Mouse (Mus musculus) forebrain, embryonic 15.5 days (tissue): Measurements from ENCODE around the gene Adamtsl1. TPM values are rescaled to one million over a fixed set of nuclear protein-coding genes. Genes with fewer than 3 reads are reported as not detected.
A peak's percentile ranks its signal among the peaks of the same experiment; 100 is the strongest.

ENCODE experiments used
- ATAC-seq: fragments of 200-750 bp; cut with Nextera tagmentation; replicated peaks from 2 replicates; pipeline ENCODE4 v1.8.0; 2017; ENCODE audit warnings: mild to moderate bottlenecking, moderate TSS enrichment, moderate library complexity
- H3K27ac ChIP-seq: fragments of 300-500 bp; sonication (generic); replicated peaks from 2 replicates; pipeline ENCODE4 v1.5.1; 2015; ENCODE audit warnings: mild to moderate bottlenecking, inconsistent platforms
- H3K27me3 ChIP-seq: fragments of 300-500 bp; sonication (generic); 2 replicates; pipeline ENCODE4 v1.6.1; 2015; ENCODE audit warnings: inconsistent platforms
- H3K36me3 ChIP-seq: fragments of 300-500 bp; sonication (generic); 2 replicates; pipeline ENCODE4 v1.6.1; 2015; ENCODE audit warnings: mild to moderate bottlenecking, inconsistent platforms
- H3K4me1 ChIP-seq: fragments of 300-500 bp; sonication (generic); 2 replicates; pipeline ENCODE4 v1.6.1; 2015; ENCODE audit warnings: inconsistent platforms
- H3K4me2 ChIP-seq: fragments of 300-500 bp; sonication (generic); replicated peaks from 2 replicates; pipeline ENCODE4 v1.6.1; 2015; ENCODE audit warnings: mild to moderate bottlenecking, inconsistent platforms
- H3K4me3 ChIP-seq: fragments of 300-500 bp; sonication (generic); 2 replicates; pipeline ENCODE4 v1.5.1; 2015; ENCODE audit warnings: mild to moderate bottlenecking, inconsistent platforms
- H3K9ac ChIP-seq: fragments of 300-500 bp; sonication (generic); replicated peaks from 2 replicates; pipeline ENCODE4 v1.6.1; 2015; ENCODE audit warnings: mild to moderate bottlenecking, inconsistent platforms
- H3K9me3 ChIP-seq: fragments of 300-500 bp; sonication (generic); 2 replicates; pipeline ENCODE4 v1.6.1; 2016; ENCODE audit warnings: inconsistent platforms
- WGBS: fragments of 180-500 bp; shearing (Covaris S2); methylation state at CpG from one replicate; pipeline ENCODE4 v1.1.7; 2015; ENCODE audit warnings: mixed read lengths; 5-methylcytosine and 5-hydroxymethylcytosine counted together
- polyA plus RNA-seq: library from polyadenylated mRNA; unstranded; fragments of >200 nt; fragmentation: Nextera tagmentation; extraction: Ambion mirVana; gene quantifications from 2 replicates; pipeline ENCODE4 v1.2.1, GENCODE M21; 2015

Gene Adamtsl1
- polyA plus RNA-seq, 1 experiment from 2014 or later = 6.3 TPM

DNA sequence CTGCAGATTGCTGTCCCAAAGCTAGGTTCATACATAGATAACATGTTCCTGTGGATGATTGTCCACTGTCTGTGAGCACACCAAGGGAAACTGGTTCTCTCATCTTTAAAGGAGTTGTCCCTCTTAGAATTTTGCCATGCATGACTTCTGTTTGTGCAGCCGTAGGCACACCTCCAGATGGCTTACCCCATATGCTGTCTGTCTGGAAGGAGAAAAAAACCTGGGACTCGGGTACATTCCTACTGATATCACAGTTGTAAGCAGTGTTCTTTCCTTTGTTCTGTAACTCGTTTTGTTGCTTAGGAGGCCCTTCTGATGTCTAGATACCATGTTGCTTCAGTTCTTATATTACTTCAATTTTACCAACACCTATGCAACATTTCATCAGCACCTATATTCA, 563.9 kb downstream of the Adamtsl1 start:
- Histone ChIP-seq H3K4me1 (no peaks in the 10 kb centered on the region), H3K36me3 (no peaks in the 10 kb centered on the region), H3K9ac (no peak overlapping the region), H3K9me3 (no peaks in the 10 kb centered on the region), H3K4me3 (no peak overlapping the region), H3K27ac (no peak overlapping the region), H3K4me2 (no peak overlapping the region), H3K27me3 (no peaks in the 10 kb centered on the region)
- no peak for ATAC-seq
- WGBS = 41% methylated on average over 3 of the region's 3 CpGs

DNA sequence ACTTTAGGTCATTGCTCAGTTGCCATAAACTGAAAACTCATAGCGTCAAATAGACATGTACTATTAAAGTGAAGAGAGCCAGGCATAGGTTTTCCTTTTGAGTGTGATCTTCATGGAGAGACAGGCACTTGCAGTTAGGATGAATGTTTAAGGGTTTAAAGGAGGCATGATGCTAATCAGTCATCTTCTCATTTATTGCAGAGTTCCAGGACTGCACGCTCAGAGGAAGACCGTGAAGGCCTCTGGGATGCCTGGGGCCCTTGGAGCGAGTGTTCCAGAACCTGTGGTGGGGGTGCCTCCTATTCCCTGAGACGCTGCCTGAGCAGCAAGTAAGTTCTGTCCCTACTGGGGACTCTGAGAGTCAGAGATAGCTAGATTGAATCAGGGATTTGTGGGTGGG, 573.5 kb downstream of the Adamtsl1 start:
- H3K9ac ChIP-seq = no peak overlapping the region
- no peaks in the 10 kb centered on the region for H3K27me3 ChIP-seq
- no peaks in the 10 kb centered on the region for H3K36me3 ChIP-seq
- 89% methylated on average over 5 of the region's 5 CpGs for WGBS
- H3K27ac ChIP-seq = no peak overlapping the region
- no peak overlapping the region for H3K4me2 ChIP-seq
- no peak for ATAC-seq
- H3K4me1 ChIP-seq = no peaks in the 10 kb centered on the region
- H3K9me3 ChIP-seq = no peaks in the 10 kb centered on the region
- H3K4me3 ChIP-seq = no peak overlapping the region

DNA sequence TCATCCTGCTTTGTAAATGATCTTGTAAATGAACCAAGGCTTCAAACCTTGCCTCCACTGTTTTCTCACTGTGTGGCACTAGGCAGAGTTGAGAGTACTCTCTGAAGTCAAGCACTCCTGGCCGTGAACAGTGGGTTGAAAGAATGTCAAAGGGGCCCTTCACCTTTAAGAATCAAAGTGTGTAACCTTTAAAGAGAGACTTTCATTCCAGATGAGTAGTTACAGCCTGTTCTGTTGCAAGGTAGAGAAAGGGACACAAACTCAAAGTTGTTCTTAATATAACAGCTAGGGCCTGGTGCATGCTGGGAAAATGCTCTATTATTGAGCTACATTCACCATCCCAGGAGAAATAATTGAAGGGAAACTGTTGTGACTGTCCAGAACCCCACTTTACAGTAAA, 589.2 kb downstream of the Adamtsl1 start:
- Histone ChIP-seq H3K4me2 (no peak overlapping the region), H3K4me3 (no peak overlapping the region), H3K4me1 (no peaks in the 10 kb centered on the region), H3K27ac (no peak overlapping the region), H3K27me3 (no peaks in the 10 kb centered on the region), H3K36me3 (no peaks in the 10 kb centered on the region), H3K9me3 (no peaks in the 10 kb centered on the region), H3K9ac (no peak overlapping the region)
- 67% methylated on average over 1 of the region's 1 CpGs for WGBS
- ATAC-seq = no peak

- no peaks in the 10 kb centered on the region for H3K4me1 ChIP-seq
- no peaks in the 10 kb centered on the region for H3K27me3 ChIP-seq
- 83% methylated on average over 4 of the region's 4 CpGs for WGBS
- no peak overlapping the region for H3K9ac ChIP-seq
- no peak for ATAC-seq
- H3K36me3 ChIP-seq = no peaks in the 10 kb centered on the region
- H3K27ac ChIP-seq = no peak overlapping the region
- H3K4me3 ChIP-seq = no peak overlapping the region
- H3K4me2 ChIP-seq = no peak overlapping the region
- H3K9me3 ChIP-seq = no peaks in the 10 kb centered on the region
Observed at GRCm38 (mm10) chr4:86108325-86108724, 594.4 kb downstream of the Adamtsl1 start.

GRCm38 (mm10) chr4:86119067-86119466, 605.1 kb downstream of the Adamtsl1 start:
- H3K9me3 ChIP-seq = no peaks in the 10 kb centered on the region
- no peaks in the 10 kb centered on the region for H3K36me3 ChIP-seq
- no peak overlapping the region for H3K9ac ChIP-seq
- no peak for ATAC-seq
- no peaks in the 10 kb centered on the region for H3K4me1 ChIP-seq
- no peak overlapping the region for H3K4me2 ChIP-seq
- H3K4me3 ChIP-seq = no peak overlapping the region
- H3K27me3 ChIP-seq = no peaks in the 10 kb centered on the region
- no peak overlapping the region for H3K27ac ChIP-seq
- WGBS = 82% methylated on average over 2 of the region's 2 CpGs

DNA sequence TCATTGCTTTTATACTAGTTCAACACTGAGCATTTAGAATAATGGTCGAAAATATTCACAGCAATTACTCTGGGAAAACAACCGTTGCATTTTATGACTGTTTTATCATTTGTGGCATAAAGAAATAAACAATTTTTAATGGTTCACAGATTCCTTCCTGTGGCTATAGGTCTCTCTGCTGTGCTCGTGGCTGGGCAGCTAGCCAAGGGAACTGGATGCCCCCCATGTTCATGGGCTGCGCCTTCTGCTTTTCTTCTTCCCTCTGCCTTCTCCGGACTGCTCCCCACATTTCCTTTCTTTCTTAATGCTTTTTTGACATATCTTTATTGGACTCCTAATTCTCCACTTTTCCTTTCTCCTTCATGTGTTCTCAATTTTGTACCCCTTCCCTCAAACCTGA, 608.5 kb downstream of the Adamtsl1 start:
- whole genome bisulfite sequencing = 60% methylated on average over 5 of the region's 5 CpGs
- H3K9ac ChIP-seq = no peak overlapping the region
- H3K27ac ChIP-seq = no peak overlapping the region
- no peak overlapping the region for H3K4me2 ChIP-seq
- H3K27me3 ChIP-seq = no peaks in the 10 kb centered on the region
- H3K4me3 ChIP-seq = no peak overlapping the region
- ATAC-seq = no peak
- H3K9me3 ChIP-seq = no peaks in the 10 kb centered on the region
- H3K4me1 ChIP-seq = peaks cover 6% of the 10 kb centered on the region; the same call in 1 of the 2 replicates
- no peaks in the 10 kb centered on the region for H3K36me3 ChIP-seq

GRCm38 (mm10) chr4:86124374-86124773, 610.4 kb downstream of the Adamtsl1 start:
- peaks cover 6% of the 10 kb centered on the region; the same call in 1 of the 2 replicates for H3K4me1 ChIP-seq
- H3K36me3 ChIP-seq = no peaks in the 10 kb centered on the region
- peak; percentile 73 for ATAC-seq
- H3K9ac ChIP-seq = no peak overlapping the region
- 44% methylated on average over 3 of the region's 3 CpGs for WGBS
- no peaks in the 10 kb centered on the region for H3K27me3 ChIP-seq
- no peak overlapping the region for H3K27ac ChIP-seq
- no peak overlapping the region for H3K4me2 ChIP-seq
- no peaks in the 10 kb centered on the region for H3K9me3 ChIP-seq
- no peak overlapping the region for H3K4me3 ChIP-seq

DNA sequence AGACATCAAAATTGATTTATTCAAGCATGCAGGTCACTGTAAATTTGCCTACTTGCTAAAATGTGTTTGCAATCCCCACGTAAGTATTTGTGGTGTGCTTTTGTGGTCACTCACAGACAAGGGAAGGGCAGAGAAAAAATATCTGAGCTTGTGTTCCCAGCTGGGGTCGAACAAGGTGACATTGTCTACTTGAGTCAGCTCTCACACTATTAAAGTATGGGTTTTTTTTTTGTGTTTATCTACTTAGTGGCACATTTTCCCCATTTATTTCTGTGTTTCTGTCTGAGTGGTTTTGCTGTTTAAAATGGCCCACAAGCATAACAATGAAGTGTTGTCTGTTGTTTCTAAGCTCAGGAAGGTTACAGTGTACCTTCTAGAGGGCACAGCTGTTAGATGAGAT, 612.7 kb downstream of the Adamtsl1 start:
- no peak overlapping the region for H3K4me3 ChIP-seq
- H3K4me2 ChIP-seq = no peak overlapping the region
- no peaks in the 10 kb centered on the region for H3K9me3 ChIP-seq
- no peaks in the 10 kb centered on the region for H3K27me3 ChIP-seq
- WGBS = 87% methylated on average over 2 of the region's 2 CpGs
- H3K36me3 ChIP-seq = no peaks in the 10 kb centered on the region
- no peak for ATAC-seq
- peaks cover 6% of the 10 kb centered on the region; the same call in 1 of the 2 replicates for H3K4me1 ChIP-seq
- no peak overlapping the region for H3K9ac ChIP-seq
- H3K27ac ChIP-seq = no peak overlapping the region

DNA sequence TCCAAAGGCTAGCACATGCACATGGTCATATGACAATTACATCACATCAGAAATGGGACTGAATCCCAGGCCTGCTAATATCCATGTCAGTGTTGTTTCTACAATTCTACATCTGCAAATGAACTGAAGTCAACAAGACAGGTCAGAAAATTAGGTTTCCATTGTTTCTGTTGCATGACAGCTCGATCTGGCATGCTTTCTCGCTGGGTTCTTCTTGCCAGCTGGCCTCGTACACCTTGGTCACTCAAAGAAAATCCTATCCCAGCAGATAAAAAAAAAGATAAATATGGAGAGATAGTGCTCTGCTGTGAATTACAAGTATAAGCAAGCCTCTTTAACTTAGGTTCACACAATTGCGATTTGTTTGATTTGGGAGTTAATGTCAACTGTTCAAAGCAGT, 644.6 kb downstream of the Adamtsl1 start:
- Histone ChIP-seq H3K9ac (no peak overlapping the region), H3K27ac (no peak overlapping the region), H3K4me1 (no peaks in the 10 kb centered on the region), H3K4me3 (no peak overlapping the region), H3K36me3 (no peaks in the 10 kb centered on the region), H3K27me3 (no peaks in the 10 kb centered on the region), H3K4me2 (no peak overlapping the region), H3K9me3 (no peaks in the 10 kb centered on the region)
- WGBS = 90% methylated on average over 4 of the region's 4 CpGs
- no peak for ATAC-seq

GRCm38 (mm10) chr4:86159362-86159761, 645.4 kb downstream of the Adamtsl1 start:
- Histone ChIP-seq H3K27me3 (no peaks in the 10 kb centered on the region), H3K36me3 (no peaks in the 10 kb centered on the region), H3K4me2 (no peak overlapping the region), H3K4me1 (no peaks in the 10 kb centered on the region), H3K9ac (no peak overlapping the region), H3K9me3 (no peaks in the 10 kb centered on the region), H3K4me3 (no peak overlapping the region), H3K27ac (no peak overlapping the region)
- WGBS = 62% methylated on average over 1 of the region's 1 CpGs
- ATAC-seq = no peak

DNA sequence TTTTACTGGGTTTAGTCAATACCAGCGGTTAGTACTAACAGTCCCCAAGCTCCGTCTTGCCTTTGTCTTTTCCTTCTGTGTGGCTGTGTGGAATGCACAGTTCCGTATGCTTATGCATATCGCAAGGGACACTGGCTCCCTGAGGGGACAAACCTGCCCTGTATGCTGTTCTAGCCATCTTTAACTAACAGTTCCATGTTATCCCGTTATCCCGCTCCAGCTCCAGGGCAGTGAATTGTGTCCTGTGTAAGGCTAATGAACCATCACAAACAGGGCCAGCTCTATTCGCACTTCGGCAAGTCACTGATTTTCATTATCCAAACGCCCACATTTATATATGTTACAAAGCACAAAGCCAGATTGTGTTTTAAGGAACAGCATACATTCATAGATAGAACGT, 656.8 kb downstream of the Adamtsl1 start:
- Histone ChIP-seq H3K36me3 (no peaks in the 10 kb centered on the region), H3K4me3 (no peak overlapping the region), H3K4me2 (no peak overlapping the region), H3K9ac (no peak overlapping the region), H3K9me3 (no peaks in the 10 kb centered on the region), H3K27ac (no peak overlapping the region), H3K27me3 (no peaks in the 10 kb centered on the region), H3K4me1 (no peaks in the 10 kb centered on the region)
- WGBS = 37% methylated on average over 10 of the region's 10 CpGs
- peak; percentile 67; the same call in 1 of the 2 replicates for ATAC-seq

DNA sequence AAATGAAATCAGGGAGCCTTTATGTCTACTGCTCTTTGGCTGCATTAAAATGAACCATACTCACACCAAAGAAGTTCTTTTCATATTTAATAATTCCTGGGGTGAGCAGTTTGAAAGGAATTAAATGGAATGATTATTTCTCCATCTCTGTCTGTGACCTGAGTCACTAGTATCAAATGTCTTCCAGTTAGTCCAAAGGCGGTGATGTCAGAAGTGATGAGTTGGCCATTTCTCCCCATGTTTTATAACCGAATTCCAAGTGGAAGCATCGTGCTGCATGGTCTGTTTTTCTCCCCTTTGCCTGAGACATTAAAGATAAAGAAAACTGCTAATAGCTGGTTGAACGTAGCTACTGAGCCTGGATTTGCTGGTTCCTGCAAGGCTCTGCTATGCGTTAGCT, 657.5 kb downstream of the Adamtsl1 start:
- Histone ChIP-seq H3K4me2 (no peak overlapping the region), H3K9ac (no peak overlapping the region), H3K36me3 (no peaks in the 10 kb centered on the region), H3K9me3 (no peaks in the 10 kb centered on the region), H3K4me3 (no peak overlapping the region), H3K4me1 (no peaks in the 10 kb centered on the region), H3K27me3 (no peaks in the 10 kb centered on the region), H3K27ac (no peak overlapping the region)
- ATAC-seq = no peak
- 70% methylated on average over 5 of the region's 5 CpGs for whole genome bisulfite sequencing

- H3K27me3 ChIP-seq = no peaks in the 10 kb centered on the region
- no peak overlapping the region for H3K9ac ChIP-seq
- no peaks in the 10 kb centered on the region for H3K9me3 ChIP-seq
- H3K4me3 ChIP-seq = no peak overlapping the region
- 93% methylated on average over 6 of the region's 6 CpGs for WGBS
- no peak for ATAC-seq
- H3K4me1 ChIP-seq = no peaks in the 10 kb centered on the region
- H3K36me3 ChIP-seq = no peaks in the 10 kb centered on the region
- no peak overlapping the region for H3K4me2 ChIP-seq
- no peak overlapping the region for H3K27ac ChIP-seq
Observed at GRCm38 (mm10) chr4:86177471-86177870, 663.5 kb downstream of the Adamtsl1 start.
